Mouse (Mus musculus) limb, embryonic 13.5 days (tissue): ENCODE measurements around the gene Ipmk. TPM values are rescaled to one million over a fixed set of nuclear protein-coding genes. Genes with fewer than 3 reads are reported as not detected.

Source experiments
- ATAC-seq: fragments of 200-750 bp; cut with Nextera tagmentation; 2 replicates; pipeline ENCODE4 v1.8.0; 2017; ENCODE audit warnings: low read depth, moderate number of reproducible peaks, moderate TSS enrichment; ENCODE audit not compliant: low FRiP score
- H3K27ac ChIP-seq: fragments of 300-500 bp; sonication (generic); 2 replicates; pipeline ENCODE4 v1.5.1; 2015; ENCODE audit warnings: inconsistent platforms, mild to moderate bottlenecking, moderate library complexity
- H3K27me3 ChIP-seq: fragments of 300-500 bp; sonication (generic); 2 replicates; pipeline ENCODE4 v1.6.1; 2015; ENCODE audit warnings: mild to moderate bottlenecking, inconsistent platforms
- H3K36me3 ChIP-seq: fragments of 300-500 bp; sonication (generic); 2 replicates; pipeline ENCODE4 v1.6.1; 2015; ENCODE audit warnings: inconsistent platforms, mild to moderate bottlenecking, moderate library complexity
- H3K4me1 ChIP-seq: fragments of 300-500 bp; sonication (generic); 2 replicates; pipeline ENCODE4 v1.6.1; 2015; ENCODE audit warnings: inconsistent platforms
- H3K4me2 ChIP-seq: fragments of 300-500 bp; sonication (generic); replicated peaks from 2 replicates; pipeline ENCODE4 v1.6.1; 2015; ENCODE audit warnings: inconsistent platforms, mild to moderate bottlenecking, moderate library complexity
- H3K4me3 ChIP-seq: fragments of 300-500 bp; sonication (generic); 2 replicates; pipeline ENCODE4 v1.5.1; 2015; ENCODE audit warnings: moderate library complexity, mild to moderate bottlenecking, inconsistent platforms
- H3K9ac ChIP-seq: fragments of 300-500 bp; sonication (generic); 2 replicates; pipeline ENCODE4 v1.6.1; 2015; ENCODE audit warnings: mild to moderate bottlenecking, inconsistent platforms
- H3K9me3 ChIP-seq: fragments of 300-500 bp; sonication (generic); 2 replicates; pipeline ENCODE4 v1.6.1; 2016; ENCODE audit warnings: inconsistent platforms
- WGBS: fragments of 180-500 bp; shearing (Covaris S2); methylation state at CpG from one replicate; pipeline ENCODE4 v1.1.7; 2015; 5-methylcytosine and 5-hydroxymethylcytosine counted together
- polyA plus RNA-seq: library from polyadenylated mRNA; unstranded; fragments of >200 nt; fragmentation: Nextera tagmentation; extraction: Ambion mirVana; gene quantifications from 2 replicates; pipeline ENCODE4 v1.2.1, GENCODE M21; 2015

The Ipmk gene
- polyA plus RNA-seq, 1 experiment from 2014 or later: 11.2 TPM

- Histone ChIP-seq H3K4me3 (no peak overlapping the region), H3K9ac (no peak overlapping the region), H3K36me3 (peaks cover 26% of the 10 kb centered on the region), H3K4me2 (no peak overlapping the region), H3K27ac (no peak overlapping the region), H3K27me3 (no peaks in the 10 kb centered on the region), H3K9me3 (no peaks in the 10 kb centered on the region), H3K4me1 (no peaks in the 10 kb centered on the region)
- ATAC-seq: no peak
- WGBS: 89% methylated on average over 10 of the region's 10 CpGs
These were observed 20.2 kb upstream of the Ipmk start for GRCm38 (mm10) chr10:71327386-71327785.

DNA sequence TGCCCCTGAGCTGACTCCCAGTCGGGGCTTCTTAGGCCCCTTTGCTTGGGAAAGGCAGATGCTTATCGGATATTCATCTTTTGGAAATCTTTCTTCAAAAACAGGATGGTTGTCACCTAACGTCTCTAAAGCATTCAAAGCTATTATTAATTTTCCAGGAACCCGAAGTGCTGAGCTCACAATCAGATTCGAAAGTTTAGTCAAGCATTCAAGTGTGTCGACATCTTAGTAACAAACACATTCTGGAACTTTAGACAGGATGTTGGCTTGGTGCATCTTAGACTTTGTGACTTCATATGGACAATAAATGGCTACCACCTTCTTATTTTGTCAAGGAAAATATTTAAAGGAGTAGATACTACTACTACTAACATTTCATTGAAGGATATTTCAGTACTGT, 19.2 kb upstream of the Ipmk start:
- no peak for ATAC-seq
- H3K4me1 ChIP-seq: no peaks in the 10 kb centered on the region
- no peak overlapping the region for H3K4me2 ChIP-seq
- WGBS: 90% methylated on average over 6 of the region's 6 CpGs
- H3K27ac ChIP-seq: no peak overlapping the region
- H3K27me3 ChIP-seq: no peaks in the 10 kb centered on the region
- H3K9me3 ChIP-seq: no peaks in the 10 kb centered on the region
- no peak overlapping the region for H3K9ac ChIP-seq
- no peak overlapping the region for H3K4me3 ChIP-seq
- peaks cover 35% of the 10 kb centered on the region for H3K36me3 ChIP-seq

DNA sequence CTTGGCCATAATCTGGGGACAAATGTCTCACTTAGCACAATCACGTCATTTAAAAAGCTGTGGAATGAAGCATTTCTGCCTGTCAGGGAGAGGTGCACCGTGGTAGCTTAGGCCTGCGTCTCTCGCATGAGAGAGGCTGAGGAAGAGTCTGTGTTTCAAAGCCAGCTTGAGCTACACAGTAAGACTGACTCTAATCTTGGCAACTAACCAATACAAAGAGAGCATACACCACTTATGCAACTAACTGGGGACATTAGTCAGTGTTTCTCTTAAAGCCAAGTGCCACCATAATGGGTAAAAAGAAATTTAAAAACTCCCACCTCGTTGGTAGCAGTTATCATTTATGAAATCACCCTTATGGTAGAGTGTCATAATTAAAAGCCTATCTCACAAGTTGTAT, 18.7 kb upstream of the Ipmk start:
- peaks cover 39% of the 10 kb centered on the region for H3K36me3 ChIP-seq
- no peak overlapping the region for H3K27ac ChIP-seq
- H3K4me1 ChIP-seq: no peaks in the 10 kb centered on the region
- 91% methylated on average over 5 of the region's 5 CpGs for WGBS
- no peak overlapping the region for H3K4me3 ChIP-seq
- H3K4me2 ChIP-seq: no peak overlapping the region
- H3K9me3 ChIP-seq: no peaks in the 10 kb centered on the region
- H3K9ac ChIP-seq: no peak overlapping the region
- H3K27me3 ChIP-seq: no peaks in the 10 kb centered on the region
- ATAC-seq: no peak

DNA sequence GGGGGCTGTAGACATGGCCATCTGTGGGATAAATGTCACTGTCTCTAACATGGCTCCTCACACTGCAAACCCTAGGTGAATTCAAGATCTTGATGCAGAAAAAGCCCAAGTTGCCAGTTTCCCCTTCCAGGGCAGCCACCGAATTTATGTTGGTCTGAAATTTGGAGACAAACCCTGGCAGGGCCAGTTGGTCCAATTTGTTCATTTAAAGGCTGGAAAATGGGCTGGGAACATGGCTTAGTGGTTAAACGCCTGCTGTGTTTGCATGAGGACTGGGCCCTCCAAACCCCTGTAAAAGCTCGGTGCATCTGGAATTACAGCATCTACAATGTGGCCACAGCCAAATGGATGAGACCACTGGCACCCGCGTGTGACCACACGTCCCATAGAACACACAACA, 18.3 kb upstream of the Ipmk start:
- Histone ChIP-seq H3K27ac (no peak overlapping the region), H3K27me3 (no peaks in the 10 kb centered on the region), H3K4me3 (no peak overlapping the region), H3K4me1 (no peaks in the 10 kb centered on the region), H3K9ac (no peak overlapping the region), H3K36me3 (peaks cover 43% of the 10 kb centered on the region), H3K9me3 (no peaks in the 10 kb centered on the region), H3K4me2 (no peak overlapping the region)
- no peak for ATAC-seq
- 82% methylated on average over 6 of the region's 6 CpGs for WGBS

- H3K4me3 ChIP-seq: no peak overlapping the region
- peaks cover 45% of the 10 kb centered on the region for H3K36me3 ChIP-seq
- no peak overlapping the region for H3K9ac ChIP-seq
- no peaks in the 10 kb centered on the region for H3K4me1 ChIP-seq
- whole genome bisulfite sequencing: 94% methylated on average over 12 of the region's 12 CpGs
- no peak overlapping the region for H3K4me2 ChIP-seq
- ATAC-seq: no peak
- no peaks in the 10 kb centered on the region for H3K9me3 ChIP-seq
- H3K27me3 ChIP-seq: no peaks in the 10 kb centered on the region
- no peak overlapping the region for H3K27ac ChIP-seq
These were observed 17.5 kb upstream of the Ipmk start for GRCm38 (mm10) chr10:71330070-71330469.

DNA sequence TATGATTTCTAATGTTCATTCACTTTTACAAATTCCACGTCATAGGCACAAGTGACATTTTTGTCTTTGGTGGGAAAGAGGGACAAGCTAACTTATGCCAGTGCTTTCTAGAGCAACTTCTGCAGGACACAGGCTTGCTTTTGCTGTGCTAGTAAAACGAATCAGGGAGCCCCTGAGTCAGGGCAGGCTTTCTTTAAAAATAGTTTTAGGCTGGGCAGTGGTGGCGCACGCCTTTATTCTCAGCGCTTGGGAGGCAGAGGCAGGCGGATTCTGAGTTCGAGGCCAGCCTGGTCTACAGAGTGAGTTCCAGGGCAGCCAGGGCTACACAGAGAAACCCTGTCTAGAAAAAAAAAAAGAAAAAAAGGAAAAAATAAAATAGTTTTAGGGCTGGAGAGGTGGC, 15.7 kb upstream of the Ipmk start:
- H3K4me2 ChIP-seq: no peak overlapping the region
- no peak for ATAC-seq
- H3K4me3 ChIP-seq: no peak overlapping the region
- H3K27me3 ChIP-seq: no peaks in the 10 kb centered on the region
- no peak overlapping the region for H3K27ac ChIP-seq
- WGBS: 94% methylated on average over 7 of the region's 7 CpGs
- no peaks in the 10 kb centered on the region for H3K4me1 ChIP-seq
- no peaks in the 10 kb centered on the region for H3K9me3 ChIP-seq
- peaks cover 58% of the 10 kb centered on the region for H3K36me3 ChIP-seq
- H3K9ac ChIP-seq: no peak overlapping the region

GRCm38 (mm10) chr10:71332376-71332775, 15.2 kb upstream of the Ipmk start:
- Histone ChIP-seq H3K4me3 (no peak overlapping the region), H3K27ac (no peak overlapping the region), H3K9me3 (no peaks in the 10 kb centered on the region), H3K4me2 (no peak overlapping the region), H3K9ac (no peak overlapping the region), H3K27me3 (no peaks in the 10 kb centered on the region), H3K36me3 (peaks cover 58% of the 10 kb centered on the region), H3K4me1 (0 out of 2 replicates have a peak, but pooled peaks cover 2% of the 10 kb centered on the region)
- ATAC-seq: no peak
- 87% methylated on average over 4 of the region's 4 CpGs for WGBS

DNA sequence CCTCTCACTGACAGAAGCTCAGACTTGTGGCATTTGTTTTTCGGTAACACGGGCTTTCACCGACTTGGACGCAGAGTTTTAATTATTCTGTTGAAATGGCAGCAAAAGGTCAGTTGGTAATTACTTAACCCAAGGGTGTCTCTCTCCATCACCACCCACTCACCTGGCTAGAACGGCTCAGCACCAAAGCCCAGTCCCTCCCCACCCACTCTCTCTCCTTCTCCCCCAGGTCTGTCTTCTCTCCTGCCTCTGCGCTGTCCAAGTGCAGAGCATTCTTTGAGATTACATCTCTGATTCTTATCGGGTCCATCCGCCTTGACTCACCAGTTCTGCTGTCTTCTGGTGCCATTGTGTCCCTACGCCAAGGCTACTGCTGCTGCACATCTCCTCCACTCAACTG, 14.7 kb upstream of the Ipmk start:
- no peak for ATAC-seq
- Histone ChIP-seq H3K4me2 (no peak overlapping the region), H3K4me3 (no peak overlapping the region), H3K27ac (no peak overlapping the region), H3K9me3 (no peaks in the 10 kb centered on the region), H3K9ac (no peak overlapping the region), H3K4me1 (peaks cover 7% of the 10 kb centered on the region; the same call in 1 of the 2 replicates), H3K27me3 (no peaks in the 10 kb centered on the region), H3K36me3 (peaks cover 58% of the 10 kb centered on the region)
- 93% methylated on average over 9 of the region's 9 CpGs for WGBS

GRCm38 (mm10) chr10:71337733-71338132, 9.8 kb upstream of the Ipmk start:
- H3K9me3 ChIP-seq: no peaks in the 10 kb centered on the region
- H3K27me3 ChIP-seq: no peaks in the 10 kb centered on the region
- no peak overlapping the region for H3K27ac ChIP-seq
- WGBS: 68% methylated on average over 2 of the region's 2 CpGs
- no peak overlapping the region for H3K4me2 ChIP-seq
- peaks cover 29% of the 10 kb centered on the region for H3K36me3 ChIP-seq
- H3K9ac ChIP-seq: no peak overlapping the region
- no peak overlapping the region for H3K4me3 ChIP-seq
- no peak for ATAC-seq
- H3K4me1 ChIP-seq: peaks cover 30% of the 10 kb centered on the region

GRCm38 (mm10) chr10:71338156-71338905, 9.2 kb upstream of the Ipmk start:
- Histone ChIP-seq H3K4me3 (no peak overlapping the region), H3K4me1 (peaks cover 35% of the 10 kb centered on the region), H3K9me3 (no peaks in the 10 kb centered on the region), H3K36me3 (peaks cover 24% of the 10 kb centered on the region), H3K27me3 (no peaks in the 10 kb centered on the region), H3K9ac (no peak overlapping the region), H3K4me2 (no peak overlapping the region), H3K27ac (no peak overlapping the region)
- 47% methylated on average over 8 of the region's 8 CpGs for WGBS
- ATAC-seq: no peak

DNA sequence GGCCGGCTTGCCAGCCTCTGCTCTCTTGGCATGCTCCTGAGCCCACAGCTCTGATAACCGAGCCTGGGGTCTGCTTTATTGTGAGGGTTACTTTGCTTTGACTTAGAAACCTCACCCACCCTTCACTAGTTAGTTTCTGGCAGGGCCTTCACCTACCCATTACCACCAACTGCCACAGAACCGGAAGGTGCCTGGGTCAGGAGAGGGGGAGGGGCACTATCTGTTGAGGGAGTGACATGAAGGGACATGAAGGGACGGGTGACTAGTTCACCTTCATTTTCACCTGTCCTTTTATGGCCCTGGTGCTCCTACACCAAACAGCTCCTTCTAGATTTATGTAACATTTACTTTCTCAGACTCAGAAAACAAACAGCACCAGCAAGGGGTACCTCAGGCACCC, 8.1 kb upstream of the Ipmk start:
- H3K4me3 ChIP-seq: no peak overlapping the region
- H3K9ac ChIP-seq: no peak overlapping the region
- peaks cover 14% of the 10 kb centered on the region for H3K36me3 ChIP-seq
- H3K27me3 ChIP-seq: no peaks in the 10 kb centered on the region
- H3K4me1 ChIP-seq: peaks cover 45% of the 10 kb centered on the region
- no peak overlapping the region for H3K4me2 ChIP-seq
- 57% methylated on average over 4 of the region's 4 CpGs for WGBS
- ATAC-seq: no peak
- no peak overlapping the region for H3K27ac ChIP-seq
- no peaks in the 10 kb centered on the region for H3K9me3 ChIP-seq

DNA sequence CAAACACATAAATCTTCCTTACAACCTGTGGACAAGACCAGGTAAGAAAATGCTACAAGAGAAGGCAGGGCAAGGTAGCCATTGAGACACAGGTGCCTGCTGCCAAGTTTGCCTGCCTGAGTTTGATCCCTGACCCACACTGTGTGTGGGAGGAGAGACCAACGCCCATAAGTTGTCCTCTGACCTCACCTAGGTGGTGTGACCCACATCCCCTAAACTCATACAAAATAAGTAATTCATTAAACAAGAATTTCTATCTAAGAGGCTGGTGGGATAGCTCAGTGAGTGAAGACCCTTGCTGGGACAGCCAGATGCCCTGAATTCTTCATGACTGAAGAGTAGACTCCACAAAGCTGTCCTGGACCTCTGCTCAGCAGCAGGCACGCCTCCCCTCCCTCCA, 7.4 kb upstream of the Ipmk start:
- Histone ChIP-seq H3K27ac (no peak overlapping the region), H3K9me3 (no peaks in the 10 kb centered on the region), H3K27me3 (no peaks in the 10 kb centered on the region), H3K9ac (no peak overlapping the region), H3K36me3 (peaks cover 13% of the 10 kb centered on the region), H3K4me2 (no peak overlapping the region), H3K4me3 (no peak overlapping the region), H3K4me1 (peaks cover 48% of the 10 kb centered on the region)
- no peak for ATAC-seq
- WGBS: 72% methylated on average over 2 of the region's 2 CpGs

DNA sequence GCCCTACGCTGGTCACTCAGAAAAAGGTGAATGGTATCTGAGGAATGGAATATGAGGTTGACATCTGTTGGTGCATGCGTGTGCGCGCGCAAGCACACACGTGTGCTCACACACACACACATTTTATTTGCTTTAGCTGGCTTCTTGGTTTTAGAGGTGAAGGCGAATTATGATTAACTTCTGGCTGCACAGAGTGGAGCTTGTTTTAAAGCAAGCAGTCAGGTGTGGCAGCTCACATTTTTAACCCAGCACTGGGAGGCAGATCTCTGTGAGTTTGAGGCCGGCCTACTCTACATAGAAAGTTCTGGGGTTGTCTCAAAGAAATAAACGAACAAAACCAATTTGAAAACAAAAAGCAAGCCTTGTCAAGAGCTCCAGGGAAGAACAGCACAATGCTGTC, 6.3 kb upstream of the Ipmk start:
- H3K27ac ChIP-seq: no peak overlapping the region
- H3K4me2 ChIP-seq: no peak overlapping the region
- no peak for ATAC-seq
- H3K4me1 ChIP-seq: peaks cover 51% of the 10 kb centered on the region
- whole genome bisulfite sequencing: 92% methylated on average over 9 of the region's 9 CpGs
- H3K9me3 ChIP-seq: no peaks in the 10 kb centered on the region
- H3K4me3 ChIP-seq: no peak overlapping the region
- H3K27me3 ChIP-seq: no peaks in the 10 kb centered on the region
- H3K9ac ChIP-seq: no peak overlapping the region
- peaks cover 2% of the 10 kb centered on the region; the same call in 1 of the 2 replicates for H3K36me3 ChIP-seq
